Mouse (Mus musculus) monocyte, adult 2 months (primary cell): ENCODE data around the gene Prpmp5.
"Not testable (repeated sequence)": the region's sequence is repeated elsewhere in the genome, so short reads cannot be mapped to it uniquely, and the experiment has no call there.

Experiments
- DNase-seq, 2 experiments: peaks; one replicate each; pipeline ENCODE4 v3.0.0; 2022; ENCODE audit warnings: low spot score in 2 of 2, low read depth in 1 of 2

Prpmp5 gene

DNA sequence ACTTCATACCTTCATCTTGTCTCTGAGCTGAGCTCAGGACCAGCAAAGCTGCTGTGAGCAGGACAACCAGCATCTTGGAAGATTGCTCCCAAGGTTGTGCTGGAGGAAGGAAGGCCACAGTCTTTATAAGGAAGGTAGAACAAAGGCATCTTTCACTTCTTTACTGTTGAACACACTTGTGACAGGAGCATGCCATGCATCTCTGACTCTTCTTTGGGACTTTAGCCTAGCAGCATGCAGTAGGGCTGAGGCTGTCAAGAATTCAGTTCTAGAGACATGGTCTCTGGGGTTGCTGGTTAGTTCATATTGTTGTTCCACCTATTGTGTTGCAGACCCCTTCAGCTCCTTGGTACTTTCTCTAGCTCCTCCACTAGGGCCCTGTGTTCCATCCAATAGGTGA is at the start of gene Prpmp5:
TSS of gene Prpmp5 (minus strand) at position 101 of the 400 bp plus-strand sequence.
- not testable (repeated sequence) for DNase-seq

DNA sequence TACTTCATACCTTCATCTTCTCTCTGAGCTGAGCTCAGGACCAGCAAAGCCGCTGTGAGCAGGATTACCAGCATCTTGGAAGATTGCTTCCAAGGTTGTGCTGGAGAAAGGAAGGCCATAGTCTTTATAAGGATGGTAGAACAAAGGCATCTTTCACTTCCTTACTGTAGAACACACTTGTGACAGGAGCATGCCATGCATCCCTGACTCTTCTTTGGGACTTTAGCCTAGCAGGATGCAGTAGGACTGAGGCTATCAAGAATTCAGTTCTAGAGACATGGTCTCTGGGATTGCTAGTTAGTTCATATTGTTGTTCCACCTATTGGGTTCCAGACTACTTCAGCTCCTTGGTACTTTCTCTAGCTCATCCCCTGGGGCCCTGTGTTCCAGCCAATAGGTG is 49.5 kb upstream of the Prpmp5 start, which contains the start of gene Gm8882:
TSS of gene Gm8882 (minus strand) at position 101 of the 400 bp plus-strand sequence.
- DNase-seq = not testable (repeated sequence)
